Mouse (Mus musculus): ENCODE measurements around the gene Cetn4.

DNA sequence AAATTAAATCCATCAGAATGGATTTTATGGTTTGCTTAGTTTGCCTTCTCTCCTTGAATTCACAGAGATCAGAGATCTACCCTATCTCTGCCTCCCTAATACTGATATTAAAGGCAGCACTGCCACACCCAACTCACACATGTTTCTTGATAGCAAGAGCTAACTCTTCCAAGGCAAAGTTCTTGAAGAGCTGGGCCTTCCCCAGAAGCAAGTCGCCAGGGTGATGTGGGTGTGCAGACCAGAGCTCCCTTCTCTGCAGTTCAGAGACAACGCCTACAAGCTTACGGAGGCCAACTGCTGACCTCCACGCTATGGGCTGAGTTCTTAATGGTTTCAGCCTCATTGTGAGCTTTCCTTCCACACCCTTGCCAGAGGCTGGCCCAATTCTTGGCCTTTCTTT lies 29.3 kb downstream of the Cetn4 start:
- TF ChIP-seq POLR2A (IDR thresholded peaks at IDR 0.05; ENCODE audit: borderline replicate concordance, insufficient read depth, low read length): no peak
- no peak for TF ChIP-seq CTCF (IDR thresholded peaks at IDR 0.05; ENCODE audit: borderline replicate concordance, insufficient read depth, low read depth, low read length)

Measured in cerebellum, adult 2 months (tissue).